Mouse (Mus musculus) liver, embryonic 14.5 days (tissue): ENCODE results near the gene Eif1b.

Source experiments
- CTCF ChIP-seq: IDR thresholded peaks from 2 replicates; pipeline ENCODE4 v1.5.1; 2016; ENCODE audit warnings: antibody characterized with exemption, low read depth, control low read depth
- EP300 ChIP-seq: IDR thresholded peaks from 2 replicates; pipeline ENCODE4 v1.6.1; 2016; ENCODE audit warnings: antibody characterized with exemption, low read depth

DNA sequence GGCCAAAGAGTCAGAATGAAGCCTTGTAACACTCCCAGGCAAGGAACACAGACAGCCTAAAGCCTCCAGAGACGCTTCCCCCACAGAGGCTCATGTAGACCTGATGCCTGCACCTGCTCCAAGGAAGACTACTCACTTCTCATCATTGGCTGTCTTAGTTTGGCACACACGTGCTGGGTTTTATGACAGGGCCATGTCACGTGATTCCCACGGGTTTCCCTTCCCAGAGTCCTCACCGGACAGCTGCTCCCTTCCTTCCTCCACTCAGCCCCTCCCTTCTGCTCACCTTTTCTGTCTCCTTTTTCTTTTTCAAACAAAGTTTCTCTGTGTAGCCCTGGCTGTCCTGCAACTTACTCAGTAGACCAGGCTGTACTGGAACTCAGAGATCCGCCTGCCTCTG, 40.0 kb downstream of the Eif1b start:
- no peak for TF ChIP-seq CTCF
- no peak for TF ChIP-seq EP300
